Mouse (Mus musculus) adrenal gland, postnatal 10 days (tissue): ENCODE data around the gene Hk1. TPM values are rescaled to one million over a fixed set of nuclear protein-coding genes. Genes with fewer than 3 reads are reported as not detected.

Experiments
- DNase-seq: peaks from one replicate; pipeline ENCODE4 v3.0.0; 2021; ENCODE audit warnings: mixed read lengths
- total RNA-seq, 2 experiments: library from RNA; stranded (reverse); gene quantifications; 2 replicates each; pipeline ENCODE4 v1.2.3; 2021

The Hk1 gene
- total RNA-seq, 2 experiments from 2014 or later: 27.3 to 38.4 TPM

DNA sequence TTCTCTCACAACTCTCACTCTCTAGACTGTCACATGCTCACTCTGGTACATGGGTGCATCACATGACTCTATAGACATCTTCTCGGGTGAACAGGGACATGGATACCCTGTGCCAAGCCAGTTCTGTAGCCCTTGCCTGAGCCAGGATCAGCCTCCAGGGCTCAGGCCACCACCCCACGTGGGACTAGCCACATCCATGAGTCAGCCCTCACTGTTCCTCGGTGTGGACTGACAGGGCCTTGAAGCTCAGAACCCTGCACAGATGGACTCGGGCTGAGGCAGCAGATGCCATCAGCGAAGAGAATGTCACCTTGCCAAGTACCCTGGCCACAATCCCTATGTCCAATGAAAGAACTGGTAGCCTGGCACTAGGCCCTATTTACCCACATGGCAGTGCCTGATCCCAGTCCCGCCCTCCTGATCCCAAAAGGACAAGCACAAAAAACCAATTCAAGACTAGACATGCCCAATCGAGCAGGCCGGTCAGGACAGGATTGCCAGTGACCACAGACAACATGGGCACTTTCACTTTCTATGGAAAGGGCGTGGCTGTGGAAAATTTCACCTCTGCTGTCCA is 59.2 kb downstream of the Hk1 start:
- peak; percentile 23 for DNase-seq

DNA sequence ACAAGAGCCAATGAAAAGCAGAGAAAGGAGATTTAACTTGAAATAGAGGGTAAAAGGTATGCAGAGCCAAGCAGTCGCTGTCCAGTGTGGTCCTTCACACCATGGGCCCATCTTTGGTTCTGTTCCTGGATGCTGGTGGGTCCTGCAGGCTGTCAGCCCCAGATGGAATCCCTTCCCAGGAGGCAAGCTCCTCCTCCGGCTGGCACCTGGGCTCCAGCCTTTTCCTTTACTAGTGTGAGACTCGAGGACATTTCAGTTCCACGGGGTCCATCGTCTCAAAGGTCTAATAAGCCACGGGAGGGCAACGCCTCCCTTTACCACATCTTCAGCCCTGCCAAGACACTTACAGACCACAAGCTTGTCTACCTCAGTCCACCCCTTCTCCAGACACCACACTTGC is 60.6 kb downstream of the Hk1 start:
- DNase-seq: no peak

DNA sequence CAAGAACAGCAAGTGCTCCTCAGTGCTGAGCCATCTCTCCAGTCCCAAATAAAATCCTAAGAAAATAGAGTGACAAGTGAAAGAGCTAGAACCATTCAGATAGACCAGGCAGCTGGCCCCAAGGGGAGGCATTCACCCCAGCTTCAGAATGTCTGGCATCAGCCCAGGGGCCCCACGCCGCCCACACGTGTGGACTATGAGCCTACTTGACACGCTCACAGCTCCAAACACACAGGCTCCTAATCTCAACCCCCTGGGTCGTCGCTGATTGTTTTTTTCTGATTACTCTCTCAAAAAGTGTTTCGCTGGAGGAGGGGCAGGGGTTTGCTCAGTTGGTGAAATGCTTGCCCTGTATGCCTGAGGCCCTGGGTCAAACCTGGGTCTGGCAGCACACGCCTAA is 63.2 kb downstream of the Hk1 start:
- no peak for DNase-seq

DNA sequence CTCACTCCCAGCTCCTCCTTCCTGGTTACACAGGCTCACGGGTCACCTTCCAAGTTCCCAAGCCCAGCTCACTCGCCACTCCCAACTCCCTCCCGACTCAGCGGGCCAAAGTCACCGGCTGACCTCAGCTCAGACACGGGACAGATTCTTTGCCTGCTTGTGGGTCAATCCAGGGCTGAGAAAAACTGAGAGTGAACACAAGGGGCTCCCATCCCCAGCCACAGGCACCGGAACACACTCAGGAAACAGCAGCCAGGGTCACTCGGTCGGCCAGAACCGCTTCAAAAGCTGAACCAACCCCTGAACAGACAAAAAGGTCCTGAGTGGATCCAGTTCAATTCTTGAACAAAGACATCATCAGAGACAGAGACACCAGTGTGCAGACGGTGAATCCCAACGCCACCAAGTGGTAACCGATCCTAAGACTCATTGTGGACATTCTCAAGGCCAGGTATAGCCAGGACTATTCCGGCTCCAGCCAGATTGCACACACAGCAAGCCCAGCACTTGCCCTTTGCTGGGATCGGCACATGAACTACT is 65.8 kb downstream of the Hk1 start:
- peak; percentile 36 for DNase-seq

GRCm38 (mm10) chr10:62313140-62313539 is 66.6 kb downstream of the Hk1 start:
- DNase-seq: no peak

DNA sequence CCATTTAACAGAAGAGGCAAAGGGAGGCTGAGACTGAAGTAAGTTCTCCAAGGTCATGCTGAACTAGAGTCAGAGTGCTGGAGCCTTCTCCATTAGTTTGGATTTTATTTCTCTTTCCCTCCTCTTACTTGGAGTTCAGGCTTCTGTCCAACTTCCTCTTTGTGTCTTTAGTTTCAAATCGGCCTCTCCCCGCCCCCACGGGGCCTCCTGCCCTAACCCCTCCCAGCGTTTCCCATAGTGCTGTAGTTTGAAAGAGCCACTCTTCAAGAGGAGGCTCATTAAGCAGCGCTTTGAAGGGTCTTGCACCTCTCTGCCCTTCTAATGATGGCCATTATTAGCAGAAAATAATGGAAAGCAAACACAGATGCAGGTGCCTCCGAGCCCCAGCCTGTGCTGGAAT is 68.2 kb downstream of the Hk1 start:
- DNase-seq: peak; percentile 41

- DNase-seq: no peak
Measured at GRCm38 (mm10) chr10:62310259-62311039, 69.3 kb downstream of the Hk1 start.

- DNase-seq: no peak
Measured at GRCm38 (mm10) chr10:62309593-62309992, 70.1 kb downstream of the Hk1 start.

DNA sequence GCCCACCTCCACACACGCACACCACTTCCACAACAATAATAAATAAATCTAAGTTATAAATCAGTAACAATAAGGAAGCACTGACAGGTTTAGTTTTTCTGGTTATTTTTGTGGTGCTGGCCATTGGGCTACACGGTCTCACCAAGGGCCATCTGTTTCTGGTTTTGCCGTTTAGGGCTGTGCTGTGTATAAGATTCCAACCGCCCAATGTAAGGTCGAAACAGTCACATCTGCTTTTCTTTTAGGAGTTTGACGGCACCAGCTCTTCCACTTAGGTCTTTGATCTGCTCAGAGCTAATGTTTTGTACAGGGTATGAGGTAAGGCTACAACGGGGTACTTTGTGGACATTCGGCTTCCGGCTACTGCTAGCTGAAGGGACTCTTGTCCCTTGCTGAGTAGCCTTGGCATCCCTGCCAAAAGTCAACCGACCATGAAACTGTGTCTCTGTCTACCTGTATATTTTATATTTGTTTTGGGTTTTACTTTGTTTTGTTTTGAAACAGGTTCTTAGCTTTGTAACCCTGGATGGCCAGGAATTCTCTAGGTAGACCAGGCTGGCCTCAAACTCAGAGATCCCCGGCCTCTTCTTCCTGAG is 70.7 kb downstream of the Hk1 start:
- no peak for DNase-seq

GRCm38 (mm10) chr10:62306483-62306882 is 73.2 kb downstream of the Hk1 start:
- no peak for DNase-seq

GRCm38 (mm10) chr10:62305090-62305489 is 74.6 kb downstream of the Hk1 start:
- no peak for DNase-seq

- DNase-seq: peak; percentile 75
Measured at GRCm38 (mm10) chr10:62300006-62300827, 79.5 kb downstream of the Hk1 start.

DNA sequence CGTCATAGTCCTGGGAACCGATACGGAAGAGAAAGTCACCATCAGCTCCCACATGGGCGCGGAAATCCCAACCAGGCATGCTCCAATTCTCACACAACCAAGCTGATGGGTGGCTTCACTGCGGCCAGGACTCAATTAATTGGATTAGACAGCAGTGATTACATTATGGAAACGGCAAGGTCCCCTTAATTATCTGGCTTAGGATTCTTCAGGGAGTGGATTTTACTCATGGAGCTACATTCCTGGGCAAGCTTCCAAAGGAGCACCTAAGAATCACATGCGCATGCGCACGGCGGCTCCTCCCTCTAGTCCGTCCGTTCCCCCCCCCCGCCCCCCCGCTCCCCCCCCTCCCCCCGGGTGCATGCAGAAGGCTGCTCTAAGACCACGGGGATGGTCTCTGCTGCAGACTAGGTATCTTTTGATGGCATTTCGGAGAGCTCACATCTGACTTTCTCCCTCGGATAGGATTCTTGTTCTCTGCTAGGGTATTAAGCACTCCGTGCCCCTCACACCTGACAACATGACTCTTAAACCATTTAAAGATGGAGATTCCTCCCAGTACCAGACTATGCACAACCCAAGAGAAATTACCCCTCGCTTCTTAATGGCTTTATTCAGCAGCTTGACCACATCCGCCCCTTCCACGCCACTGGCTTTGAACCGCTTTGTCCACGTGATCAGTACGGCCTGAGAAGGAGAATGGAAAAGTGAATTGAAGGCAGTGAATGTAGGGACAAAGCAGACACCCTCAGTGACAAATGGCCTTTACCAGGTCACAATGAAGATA is 83.4 kb downstream of the Hk1 start:
- no peak for DNase-seq

GRCm38 (mm10) chr10:62294112-62294511 is 85.6 kb downstream of the Hk1 start:
- DNase-seq: no peak

DNA sequence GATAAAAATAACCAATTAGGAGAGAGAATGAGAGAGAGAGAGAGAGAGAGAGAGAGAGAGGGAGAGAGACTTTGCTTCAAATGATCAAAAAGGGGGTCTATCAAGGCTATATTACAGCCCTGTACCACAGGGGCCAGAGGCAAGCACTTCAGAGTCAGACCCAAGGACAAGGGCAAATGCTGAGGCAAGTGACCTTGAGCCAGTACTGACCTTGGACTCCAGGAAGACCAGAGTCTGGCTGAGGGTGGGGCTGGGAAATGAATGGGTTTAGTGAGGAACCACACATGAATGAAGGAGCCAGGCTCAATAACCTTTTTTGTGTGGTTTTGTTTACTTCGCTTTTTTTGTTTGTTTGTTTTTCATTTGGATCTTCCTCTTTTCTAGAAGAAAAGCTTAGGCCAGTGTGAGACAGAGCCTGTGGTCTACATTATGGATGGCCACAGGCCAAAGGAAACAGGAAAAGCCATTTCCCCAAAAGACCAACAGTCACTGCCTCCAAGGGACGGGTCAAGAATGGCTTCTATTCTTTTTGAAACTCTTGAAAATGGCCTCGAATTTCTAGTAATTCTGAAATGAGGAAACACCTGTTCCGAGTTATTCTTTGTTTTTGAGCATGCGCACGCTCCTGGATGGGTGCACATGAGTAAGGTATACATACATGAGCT is 92.1 kb downstream of the Hk1 start:
- DNase-seq: peak; percentile 45

- DNase-seq: no peak
Measured at GRCm38 (mm10) chr10:62283206-62283792, 96.4 kb downstream of the Hk1 start.

DNA sequence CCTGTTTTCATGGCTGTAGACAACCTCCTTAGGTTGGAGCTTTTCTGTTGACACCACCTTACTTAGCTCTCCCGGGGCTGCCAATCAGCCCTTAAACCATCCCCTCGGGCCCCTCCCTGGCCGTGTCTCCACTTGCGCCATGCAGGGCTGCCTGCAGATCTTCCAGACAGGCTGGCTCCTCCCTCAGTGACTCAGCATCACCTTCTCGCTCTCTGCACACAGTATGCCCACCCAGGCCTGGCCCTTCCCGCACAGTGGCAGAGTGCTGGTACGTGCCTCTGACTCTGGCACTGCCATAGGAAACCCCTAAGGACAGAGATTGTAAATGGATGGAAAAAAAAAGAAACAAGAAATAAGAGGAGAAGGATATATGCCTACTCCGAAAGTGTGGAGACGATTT is 96.9 kb downstream of the Hk1 start:
- DNase-seq: no peak

DNA sequence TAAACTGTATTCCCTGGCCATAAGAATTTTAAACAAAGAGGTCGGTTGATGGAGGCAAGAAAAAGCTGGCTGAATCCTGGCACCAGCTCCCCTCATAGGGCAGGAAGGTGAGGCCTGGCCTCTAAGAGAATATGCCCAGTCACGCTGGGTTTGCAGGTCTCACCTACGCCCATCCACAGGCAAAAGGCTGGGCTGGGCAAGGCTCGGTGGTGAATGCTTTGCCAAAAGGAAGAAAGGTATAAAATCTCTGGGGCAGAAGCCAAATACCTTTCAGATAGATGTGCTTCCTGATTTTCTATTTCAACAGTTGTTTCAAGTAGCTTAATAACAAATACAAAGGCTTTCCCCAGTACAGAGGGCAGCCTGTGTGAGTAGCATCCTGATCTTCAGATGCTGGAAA is 100.0 kb downstream of the Hk1 start:
- DNase-seq: no peak

GRCm38 (mm10) chr10:62279066-62279465 is 100.6 kb downstream of the Hk1 start:
- no peak for DNase-seq

GRCm38 (mm10) chr10:62277499-62278293 is 102.0 kb downstream of the Hk1 start:
- DNase-seq: no peak
